Mouse (Mus musculus) retina, postnatal 7 days (tissue): Measurements from ENCODE around the gene Stil.
"Not testable (repeated sequence)": the region's sequence is repeated elsewhere in the genome, so short reads cannot be mapped to it uniquely, and the experiment has no call there.

Experiments used
- DNase-seq: peaks from one replicate; pipeline ENCODE4 v3.0.0-alpha.2; 2012; ENCODE audit warnings: low read depth, low spot score

Stil gene

GRCm38 (mm10) chr4:114999773-115000428 is at the start of gene Stil:
Gene Stil (plus strand): TSS chr4:115000159.
- DNase-seq, result peak; percentile 95

DNA sequence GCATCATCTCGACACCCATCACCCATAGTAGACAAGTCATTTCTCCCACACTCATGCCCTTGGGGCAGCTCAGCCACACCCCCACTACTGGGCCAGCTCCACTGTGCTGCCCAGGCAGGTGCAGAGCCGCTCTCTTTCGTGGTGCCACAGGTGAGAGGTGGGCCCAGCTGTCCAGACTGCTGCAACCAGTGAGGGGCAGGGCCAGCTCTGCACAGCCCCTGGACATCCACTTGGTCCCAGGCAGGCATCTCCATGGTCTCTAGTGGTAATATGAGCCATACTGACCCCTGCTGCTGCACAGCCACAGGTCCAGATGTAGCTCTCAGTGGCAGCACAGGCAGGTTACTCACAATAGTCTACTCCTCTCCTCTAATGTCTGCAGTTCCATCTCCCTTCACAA is 46.8 kb upstream of the Stil start:
- DNase-seq, result no peak

DNA sequence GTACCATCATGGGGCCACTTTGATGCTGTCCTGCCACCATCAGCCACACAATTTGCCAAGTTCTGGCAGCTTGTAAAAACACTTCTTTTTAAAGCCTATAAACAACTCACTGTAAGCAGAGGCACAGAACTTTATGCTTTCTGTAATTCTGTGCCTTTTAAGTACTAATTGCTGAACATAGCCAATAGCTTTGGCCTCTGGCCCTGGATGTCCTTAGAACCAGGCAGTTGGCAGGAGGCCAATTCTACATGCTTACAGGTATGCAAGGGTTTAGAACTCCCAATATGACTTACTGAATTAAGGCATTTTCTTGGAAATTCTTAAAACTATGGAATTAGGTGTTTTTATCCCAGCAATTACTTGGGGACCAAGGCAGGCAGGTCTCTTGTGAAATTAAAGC is 42.6 kb upstream of the Stil start:
- no peak for DNase-seq

DNA sequence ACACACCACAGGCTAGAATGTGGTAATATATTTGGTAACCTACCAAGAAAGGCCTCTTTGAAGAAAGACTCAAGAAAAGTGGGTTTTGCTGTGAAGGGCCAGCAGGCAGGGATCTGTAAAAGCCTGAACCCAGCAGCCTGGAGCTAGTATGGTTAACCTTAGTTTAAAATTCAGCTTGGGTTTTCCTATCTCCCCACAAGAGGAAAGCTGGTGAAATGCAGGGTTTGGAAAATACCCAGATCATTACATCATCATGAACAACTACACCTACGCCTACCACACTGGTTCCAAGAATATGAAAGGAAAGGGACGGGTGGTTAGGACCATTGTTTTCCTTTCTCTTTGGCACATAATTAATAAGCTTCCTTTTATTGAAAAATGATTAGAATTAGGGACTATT is 41.7 kb upstream of the Stil start:
- DNase-seq, result no peak

GRCm38 (mm10) chr4:114958786-114959185 is 41.2 kb upstream of the Stil start:
- DNase-seq, result no peak

DNA sequence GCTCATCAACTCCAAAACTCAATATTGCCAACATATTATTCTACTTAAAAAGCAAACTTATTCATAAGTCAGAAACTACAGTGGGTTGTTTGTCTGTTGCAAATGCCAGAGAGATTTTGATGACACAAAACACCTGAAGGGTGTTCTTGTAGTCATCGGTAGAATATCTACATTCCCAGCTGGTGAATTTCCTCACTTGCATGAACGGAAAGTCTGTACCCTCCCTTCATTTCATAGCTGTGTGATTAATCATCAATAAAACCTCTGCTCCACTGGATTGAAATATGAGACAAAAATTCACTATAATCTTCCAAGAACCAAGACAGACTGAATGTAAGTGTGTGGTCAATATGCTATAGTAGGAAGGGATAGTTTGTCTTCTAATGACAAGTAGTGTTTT is 40.4 kb upstream of the Stil start:
- DNase-seq, result no peak

GRCm38 (mm10) chr4:114960881-114961280 is 39.1 kb upstream of the Stil start:
- DNase-seq, result not testable (repeated sequence)

DNA sequence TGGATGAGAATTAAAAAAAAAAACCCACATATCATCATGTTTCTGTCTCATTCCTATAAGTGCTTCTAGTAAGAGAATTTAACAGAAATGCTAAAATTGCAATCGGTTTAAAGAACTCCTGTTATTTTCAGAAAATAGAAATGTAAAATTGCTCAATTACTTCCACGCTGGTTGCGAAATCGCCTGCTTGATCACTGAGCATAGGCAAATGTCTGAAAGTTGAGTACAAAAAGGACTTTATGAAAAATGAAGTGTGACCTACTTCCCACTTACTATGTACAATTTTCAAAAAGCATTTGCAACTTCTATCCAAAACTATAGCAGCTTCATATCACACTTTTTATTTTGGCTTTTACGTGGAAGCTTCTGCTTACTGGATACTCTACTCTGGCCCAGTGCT is 29.2 kb upstream of the Stil start:
- DNase-seq, result no peak

DNA sequence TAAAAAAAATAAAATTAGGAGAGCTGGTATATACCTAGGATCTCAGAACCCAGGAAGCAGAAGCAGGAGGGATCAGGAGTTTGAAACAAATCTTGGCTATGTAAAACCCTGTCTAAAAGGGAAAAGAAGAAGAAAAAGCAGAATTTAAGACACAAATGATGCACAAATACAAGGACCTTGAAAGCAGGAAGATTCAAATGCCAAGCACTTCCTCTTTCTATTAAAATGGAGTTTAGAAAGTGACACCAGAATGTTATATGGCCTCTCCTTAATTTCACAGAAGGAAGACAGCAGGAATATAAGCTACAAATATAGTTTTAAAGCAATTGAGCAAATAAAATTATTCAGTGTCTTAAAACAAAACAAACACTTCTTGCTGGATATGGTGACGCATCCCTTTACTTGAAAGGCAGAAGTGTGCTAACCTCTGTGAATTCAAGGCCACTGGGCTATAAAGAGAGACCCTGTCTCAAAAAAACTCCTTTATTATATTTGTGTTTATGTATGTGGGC is 26.7 kb upstream of the Stil start:
- no peak for DNase-seq

DNA sequence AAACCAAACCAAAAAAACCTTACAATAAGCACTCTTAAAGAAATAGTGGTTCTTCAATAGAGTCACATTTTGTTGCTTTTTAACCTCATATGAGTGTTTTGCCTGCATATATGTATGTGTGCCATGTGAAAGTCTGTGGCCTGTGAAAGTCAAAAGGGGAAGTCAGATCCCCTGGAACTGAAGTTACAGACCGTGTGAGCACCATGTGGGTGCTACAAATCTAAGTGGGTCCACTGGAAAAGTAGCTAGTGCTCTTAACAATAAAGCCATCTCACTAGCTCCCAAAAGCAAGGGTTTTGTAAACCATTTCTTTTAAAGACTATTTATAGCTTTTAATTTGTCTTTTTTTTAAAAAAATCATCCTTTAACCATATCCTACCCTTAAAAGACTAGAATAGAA is 17.3 kb upstream of the Stil start:
- DNase-seq, result no peak

GRCm38 (mm10) chr4:114983020-114983419 is 16.9 kb upstream of the Stil start:
- DNase-seq, result no peak

- DNase-seq, result peak; percentile 8
Observed at GRCm38 (mm10) chr4:114986211-114986590, 13.8 kb upstream of the Stil start.

GRCm38 (mm10) chr4:114986591-114987432 is 13.1 kb upstream of the Stil start, which contains the start of gene Cmpk1:
Gene Cmpk1 (minus strand): TSS chr4:114987241.
- DNase-seq, result peak; percentile 70

DNA sequence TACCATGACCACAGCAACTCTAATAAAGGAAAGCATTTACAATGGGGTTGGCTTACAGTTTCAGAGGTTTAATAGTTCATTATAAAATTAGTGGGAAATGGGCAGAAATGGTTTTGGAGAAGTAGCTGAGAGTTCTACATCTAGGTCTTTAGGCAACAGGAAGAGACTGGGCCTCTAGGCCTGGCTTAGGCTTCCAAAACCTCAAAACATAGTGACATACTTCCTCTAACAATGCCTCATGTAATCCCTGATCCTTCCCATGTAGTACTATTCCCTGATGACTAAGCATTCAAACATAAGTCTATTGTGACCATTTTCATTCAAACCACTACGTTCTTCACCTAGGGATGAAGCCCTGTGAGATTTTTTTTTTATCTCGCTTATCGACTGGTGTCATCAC is 5.7 kb upstream of the Stil start:
- no peak for DNase-seq

DNA sequence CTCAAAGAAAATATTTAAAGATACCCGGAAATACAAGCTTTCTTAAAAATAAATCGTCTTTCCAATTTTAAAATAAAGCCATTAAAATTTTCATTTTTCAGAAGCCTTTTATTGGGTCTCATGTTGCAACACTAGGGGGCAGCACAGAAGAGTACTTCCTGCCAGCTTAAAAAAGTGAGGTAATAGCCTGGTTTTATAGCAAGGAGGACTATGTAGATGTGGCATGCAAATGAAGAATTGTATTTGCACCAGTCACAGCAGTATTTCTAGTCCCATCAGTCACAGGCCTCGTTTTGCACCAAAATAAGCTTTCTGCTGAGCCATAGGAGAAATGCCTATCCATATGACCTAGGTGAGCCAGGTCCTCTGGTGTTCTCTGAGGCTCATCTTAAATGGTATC is 2.9 kb upstream of the Stil start:
- DNase-seq, result no peak

GRCm38 (mm10) chr4:114999445-114999772 is 550 bp upstream of the Stil start:
- DNase-seq, result no peak

DNA sequence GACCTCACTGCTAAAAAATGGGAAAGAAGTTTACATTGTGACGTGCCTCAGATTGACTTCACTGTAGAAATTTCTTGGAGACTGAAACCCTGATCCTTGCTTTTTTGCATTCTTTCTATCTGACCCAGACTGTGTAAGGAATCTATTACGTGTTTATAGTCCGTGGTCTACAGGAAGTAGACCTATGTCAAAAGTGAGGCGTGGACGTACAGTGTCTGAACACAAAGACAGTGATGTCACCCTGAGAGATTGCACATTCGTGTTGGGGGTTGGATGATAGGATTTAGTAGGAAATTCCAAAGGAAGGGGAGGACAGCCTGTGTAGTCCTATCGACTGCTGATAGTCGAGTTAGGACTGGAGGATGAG is 453 bp downstream of the Stil start:
- no peak for DNase-seq

- no peak for DNase-seq
Observed at GRCm38 (mm10) chr4:115014276-115014675, 14.3 kb downstream of the Stil start.

DNA sequence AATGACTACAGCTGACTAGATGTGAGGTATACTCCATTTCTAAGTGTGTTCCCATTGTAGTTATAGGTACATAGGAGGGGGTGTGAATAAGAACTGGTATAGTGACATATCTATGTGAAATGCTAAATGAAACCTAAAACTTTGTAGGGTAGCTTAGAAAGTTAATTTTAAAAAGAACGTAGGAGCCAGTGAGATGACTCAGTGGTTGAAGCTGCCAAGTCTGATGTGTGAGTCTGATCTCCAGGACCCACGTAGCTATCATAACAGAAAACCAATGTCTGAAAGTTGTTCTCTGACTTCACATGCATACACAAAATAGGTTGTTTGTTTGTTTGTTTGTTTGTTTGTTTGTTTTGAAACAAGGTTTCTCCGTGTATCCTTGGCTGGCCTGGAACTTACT is 20.0 kb downstream of the Stil start:
- DNase-seq, result no peak

- DNase-seq, result no peak
Observed at GRCm38 (mm10) chr4:115035043-115035442, 35.1 kb downstream of the Stil start.

DNA sequence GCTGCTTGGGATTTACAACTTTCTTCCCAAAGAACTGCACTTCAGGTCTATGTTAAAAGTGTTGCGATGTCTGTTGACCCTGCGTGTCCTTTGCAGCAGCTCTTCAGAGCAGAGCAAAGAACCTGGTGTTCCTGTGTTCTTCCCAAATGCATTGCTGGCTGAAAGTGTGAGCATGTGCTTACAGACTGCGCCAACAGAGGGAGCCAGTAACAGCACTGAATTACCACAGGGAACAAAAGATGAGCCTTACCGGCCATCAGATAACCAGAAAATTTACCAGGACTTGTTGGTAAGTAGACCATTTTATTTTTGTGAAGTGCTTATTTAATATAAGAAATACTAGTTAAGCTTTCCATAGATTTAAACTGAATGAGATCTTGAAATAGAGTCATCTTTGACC is 38.3 kb downstream of the Stil start:
- DNase-seq, result no peak

GRCm38 (mm10) chr4:115045621-115046020 is 45.7 kb downstream of the Stil start:
- DNase-seq, result no peak

DNA sequence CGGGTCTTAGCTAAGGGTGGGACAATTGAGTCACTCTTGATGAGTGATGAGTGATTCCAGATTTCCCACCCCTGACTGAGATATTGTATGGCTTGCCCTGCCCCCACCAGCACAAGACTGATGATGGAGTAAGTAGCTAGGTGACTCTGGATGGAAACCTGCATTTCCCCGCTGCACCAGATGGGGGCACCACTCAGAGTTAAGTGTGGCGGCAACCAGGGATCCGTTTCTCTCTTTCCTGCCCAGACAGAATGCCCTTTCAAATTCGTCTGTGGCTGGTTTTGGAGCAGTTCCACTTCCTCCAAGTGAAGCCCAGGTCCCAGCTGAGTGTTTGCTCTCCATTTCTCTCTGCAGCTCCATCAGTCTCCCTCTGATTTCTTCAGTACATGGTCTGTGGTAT is 47.8 kb downstream of the Stil start:
- no peak for DNase-seq
